Mouse (Mus musculus) cerebellum, adult 2 months (tissue): ENCODE measurements around the gene Ccdc142. TPM values are rescaled to one million over a fixed set of nuclear protein-coding genes. Genes with fewer than 3 reads are reported as not detected.

ENCODE experiments used
- DNase-seq, 2 experiments: peaks; one replicate each; pipeline ENCODE4 v3.0.0; 2021
- H3K27ac ChIP-seq: fragments of 200-500 bp; 2 replicates; pipeline ENCODE4 v1.5.1; 2012; ENCODE audit warnings: low read length, control low read depth, inconsistent platforms; ENCODE audit not compliant: insufficient read depth
- H3K27me3 ChIP-seq: fragments of 200-500 bp; 2 replicates; pipeline ENCODE4 v1.6.1; 2012; ENCODE audit warnings: inconsistent platforms, mild to moderate bottlenecking, low read length, moderate library complexity; ENCODE audit not compliant: control insufficient read depth, insufficient read depth
- H3K4me1 ChIP-seq: fragments of 200-500 bp; 2 replicates; pipeline ENCODE4 v1.6.1; 2011; ENCODE audit warnings: low read length; ENCODE audit not compliant: control insufficient read depth, insufficient read depth
- H3K4me3 ChIP-seq: fragments of 200-500 bp; replicated peaks from 2 replicates; pipeline ENCODE3; 2011; ENCODE audit warnings: mild to moderate bottlenecking, low read depth, low read length, control low read depth; ENCODE audit not compliant: insufficient read depth
- CTCF ChIP-seq: fragments of 200-500 bp; IDR thresholded peaks from 2 replicates; pipeline ENCODE4 v1.5.1; 2011; ENCODE audit warnings: low read depth, mild to moderate bottlenecking, control low read depth, low read length, moderate library complexity, borderline replicate concordance; ENCODE audit not compliant: insufficient read depth
- POLR2A ChIP-seq: fragments of 200-500 bp; IDR thresholded peaks from 2 replicates; pipeline ENCODE4 v1.6.1; 2011; ENCODE audit warnings: low read length, control low read depth, borderline replicate concordance; ENCODE audit not compliant: insufficient read depth
- whole genome bisulfite sequencing: fragments of 180-500 bp; shearing (Covaris S2); methylation state at CpG from one replicate; pipeline ENCODE4 v1.1.7; 2018; 5-methylcytosine and 5-hydroxymethylcytosine counted together
- polyA plus RNA-seq: library from polyadenylated mRNA; depleted of rRNA; stranded (reverse); fragments of >200 nt; gene quantifications from 2 replicates; pipeline ENCODE4 v1.2.3, GENCODE M21; 2012

Gene Ccdc142
- polyA plus RNA-seq, 1 experiment, result 9.1 TPM

DNA sequence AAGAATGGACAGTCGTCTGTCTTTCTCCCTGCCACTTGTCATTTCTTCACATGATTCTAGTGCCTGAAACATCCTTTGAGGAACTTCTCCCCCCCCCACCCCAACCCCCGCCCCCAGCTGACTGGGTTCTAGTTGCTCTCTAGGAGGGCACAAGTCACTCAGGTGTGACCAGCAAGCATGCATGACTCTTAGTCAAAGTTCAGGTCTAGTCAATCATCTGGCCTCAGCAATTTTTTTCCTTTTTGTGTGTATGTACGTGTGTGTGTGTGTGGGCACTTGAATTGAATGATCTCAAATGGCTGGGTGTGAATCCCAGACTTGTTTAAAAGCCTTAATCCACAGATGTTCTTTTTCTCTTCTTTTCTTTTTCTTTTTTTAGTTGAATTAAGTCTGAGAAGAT lies 32.8 kb downstream of the Ccdc142 start:
- no peak overlapping the region for H3K4me3 ChIP-seq
- H3K27ac ChIP-seq, result no peak overlapping the region
- 58% methylated on average over 3 of the region's 3 CpGs for WGBS
- no peaks in the 10 kb centered on the region for H3K4me1 ChIP-seq
- DNase-seq, result no peak
- H3K27me3 ChIP-seq, result no peaks in the 10 kb centered on the region; the same call in 1 of the 2 replicates
- TF ChIP-seq POLR2A (no peak), CTCF (no peak)

DNA sequence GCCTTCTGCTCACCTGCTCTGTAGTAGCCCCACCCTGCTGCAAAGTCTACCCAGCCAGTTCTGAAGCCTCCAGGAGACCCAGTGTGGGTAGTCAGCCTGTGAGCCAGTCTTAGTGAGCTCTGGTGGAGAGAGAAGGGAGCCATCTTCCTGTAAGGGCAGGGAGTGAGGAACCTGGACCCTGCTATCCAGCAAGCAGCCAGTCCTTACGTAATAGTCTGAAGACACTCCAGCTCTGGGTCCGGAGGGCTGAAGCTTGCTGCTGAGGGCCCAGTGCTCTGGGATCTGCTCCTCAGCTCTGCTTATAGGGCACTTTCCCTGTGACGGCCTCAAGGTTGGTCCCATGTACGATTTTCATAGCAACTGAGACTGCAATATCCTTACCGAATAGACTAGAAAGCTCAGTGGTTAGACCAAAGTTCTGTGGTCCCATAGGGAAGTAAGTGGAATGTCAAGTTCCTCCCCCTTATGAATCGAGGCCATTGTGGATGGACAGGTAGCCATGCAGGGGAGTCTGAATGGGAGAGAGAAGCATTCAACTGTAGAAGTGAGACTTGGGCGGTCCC lies 33.6 kb downstream of the Ccdc142 start, which contains the start of gene Rtkn:
TSS of gene Rtkn (plus strand) at position 513 of the 563 bp plus-strand sequence.
- WGBS, result 68% methylated on average over 7 of the region's 7 CpGs
- H3K27me3 ChIP-seq, result no peaks in the 10 kb centered on the region; the same call in 1 of the 2 replicates
- TF ChIP-seq POLR2A (no peak), CTCF (no peak)
- H3K4me3 ChIP-seq, result no peak within 1 kb of the TSS
- no peaks in the 10 kb centered on the region for H3K4me1 ChIP-seq
- no peak for DNase-seq
- H3K27ac ChIP-seq, result 0 out of 2 replicates have a peak within 1 kb of the TSS, but pooled peaks have one; percentile 55

DNA sequence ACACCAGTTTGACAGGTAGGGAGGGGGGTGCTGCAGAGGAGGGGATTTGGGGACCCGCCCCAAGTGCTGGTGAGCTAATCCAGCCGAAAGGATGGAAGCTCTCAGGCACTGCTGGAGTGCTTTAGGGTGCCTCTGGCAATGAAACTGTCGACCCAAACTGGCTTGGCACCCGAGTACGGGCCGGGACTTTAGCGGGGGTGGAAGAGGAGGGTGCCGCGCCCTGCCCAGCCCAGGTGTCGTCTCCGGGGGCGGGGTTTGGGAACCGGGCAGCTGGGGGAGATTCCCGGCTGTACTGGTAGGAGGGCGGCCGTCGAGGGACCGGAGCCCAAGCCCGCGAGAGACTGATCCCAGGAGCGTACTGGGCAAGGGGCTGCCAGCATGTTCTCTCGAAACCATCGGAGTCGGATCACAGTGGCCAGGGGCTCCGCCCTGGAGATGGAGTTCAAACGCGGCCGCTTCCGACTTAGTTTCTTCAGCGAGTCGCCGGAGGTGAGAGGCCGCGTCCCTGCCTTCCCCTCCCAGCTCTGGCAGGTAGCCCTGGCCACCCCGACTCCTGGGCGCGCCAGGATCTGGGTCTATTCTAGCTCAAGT lies 34.3 kb downstream of the Ccdc142 start:
- no peak overlapping the region for H3K4me3 ChIP-seq
- TF ChIP-seq CTCF (no peak), POLR2A (no peak)
- H3K27ac ChIP-seq, result no peak overlapping the region
- no peak for DNase-seq
- no peaks in the 10 kb centered on the region for H3K4me1 ChIP-seq
- H3K27me3 ChIP-seq, result no peaks in the 10 kb centered on the region; the same call in 1 of the 2 replicates
- WGBS, result 9% methylated on average over 37 of the region's 37 CpGs

DNA sequence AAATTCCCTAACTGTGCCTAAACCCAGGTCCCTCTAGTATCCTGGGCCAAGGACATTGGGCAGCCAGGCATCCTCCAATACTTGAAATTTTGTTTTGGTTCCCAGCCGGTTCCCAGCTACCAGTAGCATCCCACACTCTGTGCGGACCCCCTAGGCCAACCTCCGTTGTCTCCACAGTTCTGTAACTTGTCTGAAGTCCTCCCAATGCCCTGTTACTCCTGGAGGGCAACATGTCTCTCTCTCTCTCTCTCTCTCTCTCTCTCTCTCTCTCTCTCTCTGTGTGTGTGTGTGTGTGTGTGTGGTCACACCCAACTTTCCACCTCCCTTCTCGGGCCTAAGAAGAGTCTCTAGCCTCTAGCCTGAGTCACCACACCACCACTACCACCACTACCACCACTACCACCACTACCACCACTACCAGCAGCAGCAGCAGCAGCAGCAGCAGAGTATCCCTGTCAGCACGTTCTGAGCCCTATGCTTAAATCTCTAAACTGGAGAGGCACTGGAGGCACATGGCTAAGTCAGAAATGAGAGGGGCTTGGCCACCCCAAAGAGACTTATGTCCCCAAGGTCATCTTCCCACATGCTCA lies 35.0 kb downstream of the Ccdc142 start:
- WGBS, result 48% methylated on average over 5 of the region's 5 CpGs
- Histone ChIP-seq H3K27ac (peak overlapping the region; percentile 55; the same call in 1 of the 2 replicates), H3K4me3 (peak overlapping the region; percentile 28), H3K4me1 (no peaks in the 10 kb centered on the region), H3K27me3 (no peaks in the 10 kb centered on the region; the same call in 1 of the 2 replicates)
- TF ChIP-seq CTCF (no peak), POLR2A (no peak)
- DNase-seq, result no peak

DNA sequence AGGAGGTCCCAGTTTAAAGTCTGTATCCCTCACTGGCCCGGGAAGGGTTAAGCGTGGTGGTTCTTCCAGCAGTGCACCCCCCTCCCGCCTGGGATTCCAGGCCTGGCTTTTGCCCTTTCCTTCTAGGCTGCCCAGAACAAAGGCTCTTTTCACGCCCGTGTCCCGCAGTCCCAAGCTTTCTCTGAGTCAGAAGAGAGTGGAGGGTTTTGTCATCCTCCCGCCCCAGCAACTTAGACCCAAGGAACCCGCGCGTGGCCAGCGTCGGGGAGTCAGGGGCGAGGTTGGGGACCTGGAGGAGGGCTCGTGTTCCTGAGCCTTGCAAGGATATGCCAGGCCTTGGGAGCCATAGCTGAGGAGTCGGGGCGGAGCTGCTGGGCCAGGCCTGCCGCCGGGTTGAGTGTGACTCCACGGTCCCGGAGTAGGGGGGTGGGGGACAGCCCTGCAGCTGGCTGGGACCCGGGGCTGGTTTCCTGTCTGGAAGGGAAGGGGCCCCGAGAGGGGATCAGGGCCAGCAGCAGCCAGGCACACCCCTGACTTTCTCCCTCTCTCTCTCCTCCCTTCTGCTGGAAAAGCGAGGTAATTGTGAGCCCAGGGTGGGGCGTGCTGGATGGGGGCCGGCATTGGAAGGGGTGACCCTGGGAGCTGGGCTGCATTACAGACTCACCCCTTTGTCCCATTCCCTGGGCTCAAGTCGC lies 35.6 kb downstream of the Ccdc142 start:
- no peak for DNase-seq
- peak overlapping the region; percentile 41 for H3K4me3 ChIP-seq
- TF ChIP-seq POLR2A (no peak), CTCF (no peak)
- H3K27ac ChIP-seq, result peak overlapping the region; percentile 55; the same call in 1 of the 2 replicates
- H3K27me3 ChIP-seq, result no peaks in the 10 kb centered on the region; the same call in 1 of the 2 replicates
- 14% methylated on average over 24 of the region's 26 CpGs for WGBS
- no peaks in the 10 kb centered on the region for H3K4me1 ChIP-seq

DNA sequence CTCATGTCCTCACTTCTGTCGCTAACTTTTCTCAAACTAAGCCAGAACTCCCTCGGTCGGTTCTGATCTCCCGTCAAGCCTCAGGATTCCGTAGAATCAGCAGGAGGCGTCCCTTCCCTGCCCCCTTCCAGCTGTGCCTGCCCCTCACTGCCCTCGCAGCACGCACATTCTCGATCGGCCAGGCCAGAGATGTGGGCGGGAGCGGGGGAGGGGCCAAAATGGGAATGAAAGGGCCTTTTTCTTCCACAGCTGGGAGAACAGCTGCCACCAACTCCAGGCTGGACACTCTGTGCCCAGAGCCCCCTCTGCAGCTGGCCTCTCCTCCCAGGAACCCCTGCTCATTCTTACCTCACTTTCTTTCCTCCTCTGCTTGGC lies 36.2 kb downstream of the Ccdc142 start:
- 4% methylated on average over 12 of the region's 12 CpGs for WGBS

DNA sequence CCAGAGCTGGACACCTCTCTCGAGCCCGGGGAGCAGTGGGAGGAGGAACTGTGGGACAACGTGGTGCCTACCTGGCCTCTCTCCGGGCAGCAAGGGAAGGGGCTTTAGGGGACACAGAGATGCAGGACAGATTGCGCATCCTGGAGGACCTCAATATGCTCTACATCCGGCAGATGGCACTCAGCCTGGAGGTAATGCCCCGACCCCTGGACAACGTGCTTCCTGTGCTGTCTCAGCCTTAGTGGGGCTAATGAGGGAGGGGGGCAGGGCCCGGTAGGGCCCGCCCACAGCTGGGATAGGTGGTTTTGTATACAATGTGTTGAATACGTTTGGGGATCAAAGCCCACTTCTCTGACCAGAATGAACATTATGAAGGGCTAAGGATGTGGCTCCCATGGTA lies 36.7 kb downstream of the Ccdc142 start:
- no peaks in the 10 kb centered on the region; the same call in 1 of the 2 replicates for H3K27me3 ChIP-seq
- H3K4me1 ChIP-seq, result no peaks in the 10 kb centered on the region
- DNase-seq, result no peak
- TF ChIP-seq POLR2A (no peak), CTCF (no peak)
- peak overlapping the region; percentile 20 for H3K4me3 ChIP-seq
- 7% methylated on average over 11 of the region's 11 CpGs for WGBS
- peak overlapping the region; percentile 72; the same call in 1 of the 2 replicates for H3K27ac ChIP-seq

More for the DNA sequence above, 36.2 kb downstream of the Ccdc142 start:
- peak overlapping the region; percentile 51; the same call in 1 of the 2 replicates for H3K27ac ChIP-seq
- no peaks in the 10 kb centered on the region for H3K4me1 ChIP-seq
- no peaks in the 10 kb centered on the region; the same call in 1 of the 2 replicates for H3K27me3 ChIP-seq
- no peak for TF ChIP-seq CTCF
- no peak for TF ChIP-seq POLR2A
- DNase-seq, result peak in 1 of 2 experiments; percentile 58
- peak overlapping the region; percentile 41 for H3K4me3 ChIP-seq
